Mouse (Mus musculus) gonadal fat pad, adult 2 months (tissue): ENCODE results near the gene Lrrc3. TPM values are rescaled to one million over a fixed set of nuclear protein-coding genes. Genes with fewer than 3 reads are reported as not detected.
"Not testable (repeated sequence)": the region's sequence is repeated elsewhere in the genome, so short reads cannot be mapped to it uniquely, and the experiment has no call there.

Experiments
- DNase-seq: peaks from one replicate; pipeline ENCODE4 v3.0.0-alpha.2; 2012; ENCODE audit warnings: low read depth
- polyA plus RNA-seq: library from polyadenylated mRNA; depleted of rRNA; stranded (reverse); fragments of >200 nt; gene quantifications from 2 replicates; pipeline ENCODE4 v1.2.3, GENCODE M21; 2012; rRNA removed

Lrrc3 gene
- polyA plus RNA-seq = 6.6 and 7.8 TPM in 2 replicates

- no peak for DNase-seq
Observed at GRCm38 (mm10) chr10:77902211-77902893, at the start of gene Lrrc3. Lrrc3 (minus strand) TSS chr10:77902536.

GRCm38 (mm10) chr10:77950468-77950867, 48.1 kb upstream of the Lrrc3 start:
- DNase-seq = not testable (repeated sequence)

- DNase-seq = no peak
Observed at GRCm38 (mm10) chr10:77939685-77940084, 37.3 kb upstream of the Lrrc3 start.

DNA sequence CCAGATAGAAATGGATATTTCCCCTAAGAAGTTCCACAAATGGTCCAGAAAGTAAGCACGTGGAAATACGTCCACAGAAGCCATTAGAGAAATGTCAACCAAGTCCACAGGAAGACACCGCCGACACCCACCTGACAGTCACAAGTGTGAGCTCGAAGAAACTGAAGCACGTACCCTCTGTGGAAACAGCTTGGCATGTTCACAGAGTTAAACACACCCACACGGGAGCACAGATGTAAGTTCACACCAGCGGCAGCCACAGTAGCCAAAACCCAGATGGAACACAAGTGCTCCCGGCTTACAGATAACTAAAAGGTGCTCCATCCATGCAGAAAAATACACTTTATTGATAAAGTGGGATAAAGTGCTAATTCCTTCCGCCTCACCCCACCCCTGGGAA, 25.0 kb upstream of the Lrrc3 start:
- DNase-seq = no peak

DNA sequence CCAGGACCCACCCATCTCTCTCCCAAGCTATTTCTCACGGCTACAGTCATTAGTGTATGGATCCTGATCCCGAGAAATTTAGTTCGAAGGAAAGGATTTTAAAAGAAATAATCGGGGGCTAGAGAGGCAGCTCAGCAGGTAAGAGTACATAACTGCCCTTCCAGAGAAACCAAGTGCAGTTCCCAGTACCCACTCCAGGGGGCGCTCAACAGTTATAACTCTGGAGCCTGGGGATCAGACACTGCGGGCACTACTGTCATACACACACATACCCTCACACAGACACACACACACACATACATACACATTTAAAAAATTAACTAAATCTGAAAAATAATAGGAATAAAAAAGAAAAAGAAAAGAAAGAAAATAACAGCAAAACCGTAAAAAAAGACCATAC, 23.8 kb upstream of the Lrrc3 start:
- DNase-seq = no peak

GRCm38 (mm10) chr10:77922681-77923080, 20.3 kb upstream of the Lrrc3 start:
- no peak for DNase-seq

- DNase-seq = no peak
Observed at GRCm38 (mm10) chr10:77921009-77921408, 18.7 kb upstream of the Lrrc3 start.

DNA sequence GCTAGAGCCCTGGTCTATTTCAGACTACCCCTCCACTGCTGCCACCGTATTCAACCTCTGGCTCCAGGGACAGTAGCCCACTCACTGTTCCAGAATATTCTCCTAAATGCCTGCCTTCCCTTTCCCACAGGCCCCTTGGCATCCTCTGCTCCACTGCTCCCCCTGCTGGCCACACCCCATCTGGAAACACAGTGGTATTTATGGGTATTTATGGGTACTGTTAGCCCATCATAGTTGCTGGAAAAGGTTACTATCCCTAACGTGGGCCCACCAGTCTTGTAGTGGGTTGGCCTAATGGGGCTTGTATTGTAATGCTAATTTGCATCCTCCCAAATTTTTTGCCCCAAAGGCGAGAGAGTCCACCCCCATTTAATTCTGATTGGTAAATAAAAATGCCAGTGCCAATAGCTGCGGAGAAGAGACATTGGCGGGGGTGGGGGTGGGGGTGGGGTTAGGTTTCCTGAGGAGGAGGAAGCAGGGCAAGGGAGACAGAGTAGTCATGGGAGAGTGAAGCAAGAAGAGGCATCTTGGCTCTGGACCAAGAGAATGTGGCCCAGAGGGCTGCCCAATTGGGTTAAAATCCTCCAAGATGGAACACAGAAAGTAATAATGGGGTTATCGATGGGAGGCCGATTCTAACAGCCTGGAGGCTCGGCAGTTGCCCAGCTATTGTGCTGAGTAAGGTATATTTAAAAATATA, 14.4 kb upstream of the Lrrc3 start:
- DNase-seq = no peak

DNA sequence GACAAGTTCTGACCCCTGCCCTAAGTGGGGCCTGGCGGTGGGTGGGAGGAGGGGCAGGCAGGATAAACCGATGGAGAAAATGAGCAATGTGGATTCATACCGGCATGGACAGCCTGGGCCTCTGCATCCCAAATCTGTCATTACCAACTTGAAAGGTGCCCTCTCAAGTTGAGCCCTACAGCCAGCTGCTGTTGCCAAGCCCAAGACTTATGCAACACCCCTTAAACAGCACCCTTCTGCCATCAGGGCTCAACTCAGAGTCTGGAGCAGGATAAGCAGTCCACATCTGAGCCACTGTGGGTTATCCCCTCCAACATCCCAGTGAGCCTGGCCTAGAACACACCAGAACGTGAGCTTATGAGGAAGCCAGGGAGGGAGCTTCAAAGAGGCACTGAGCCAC, 11.0 kb upstream of the Lrrc3 start:
- no peak for DNase-seq

- DNase-seq = no peak
Observed at GRCm38 (mm10) chr10:77912605-77913004, 10.3 kb upstream of the Lrrc3 start.

DNA sequence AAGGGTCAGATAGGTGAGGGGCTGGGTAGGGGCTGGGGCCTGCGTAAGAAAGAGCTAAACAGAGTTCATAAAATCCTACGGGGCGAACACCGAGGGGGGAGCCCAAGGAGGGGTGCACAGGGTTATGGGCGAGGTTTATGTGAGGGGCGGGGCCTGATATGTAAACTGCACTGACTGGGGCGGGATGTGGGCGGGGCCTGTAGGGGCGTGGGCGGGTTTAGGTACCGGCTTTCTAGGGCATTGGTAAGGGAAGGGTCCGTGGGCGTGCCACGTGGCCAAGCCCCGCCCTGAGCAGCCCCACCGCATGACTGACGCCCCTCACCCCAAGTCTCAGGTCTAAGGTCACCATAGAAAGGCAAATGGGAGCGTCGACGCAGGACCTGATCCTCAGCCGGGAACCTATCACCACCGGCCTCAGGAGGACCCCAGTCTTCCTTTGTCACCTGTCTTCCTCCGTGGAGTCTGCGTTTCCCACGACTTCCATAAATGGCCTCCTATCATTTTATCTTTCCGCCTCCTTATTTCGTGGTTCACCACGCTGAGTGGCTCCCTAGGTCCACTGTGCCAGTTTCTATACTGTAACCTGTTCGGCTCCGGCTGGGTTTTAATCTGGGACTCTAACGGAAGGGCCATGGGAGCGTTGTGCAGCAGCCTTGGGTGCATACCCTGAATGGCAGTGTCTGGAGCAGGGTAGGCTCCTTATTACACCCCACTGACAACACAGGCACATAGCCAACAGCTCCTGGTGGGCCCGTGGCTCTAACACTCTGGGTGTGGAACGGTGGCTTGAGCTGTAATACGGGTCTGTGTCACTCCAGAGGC, 769 bp upstream of the Lrrc3 start:
- DNase-seq = no peak

DNA sequence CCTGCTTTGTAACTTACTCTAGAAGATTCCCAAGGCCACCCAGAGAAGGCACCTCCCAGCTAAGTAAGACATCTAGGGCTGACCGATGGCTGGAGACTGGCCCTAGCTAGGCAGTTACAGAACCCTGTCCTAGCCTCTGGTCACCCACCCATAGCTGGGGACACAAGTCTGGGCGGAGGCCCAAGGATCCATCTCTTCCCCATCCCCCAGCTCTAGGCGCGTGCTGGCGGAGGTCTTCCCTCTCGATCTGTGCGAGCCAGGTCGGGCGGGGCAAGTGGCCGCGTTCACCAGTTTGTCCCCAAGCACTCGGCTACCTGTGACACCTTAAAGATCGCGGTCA, 495 bp downstream of the Lrrc3 start:
- DNase-seq = no peak

- DNase-seq = no peak
Observed at GRCm38 (mm10) chr10:77900903-77901818, 1.2 kb downstream of the Lrrc3 start.

DNA sequence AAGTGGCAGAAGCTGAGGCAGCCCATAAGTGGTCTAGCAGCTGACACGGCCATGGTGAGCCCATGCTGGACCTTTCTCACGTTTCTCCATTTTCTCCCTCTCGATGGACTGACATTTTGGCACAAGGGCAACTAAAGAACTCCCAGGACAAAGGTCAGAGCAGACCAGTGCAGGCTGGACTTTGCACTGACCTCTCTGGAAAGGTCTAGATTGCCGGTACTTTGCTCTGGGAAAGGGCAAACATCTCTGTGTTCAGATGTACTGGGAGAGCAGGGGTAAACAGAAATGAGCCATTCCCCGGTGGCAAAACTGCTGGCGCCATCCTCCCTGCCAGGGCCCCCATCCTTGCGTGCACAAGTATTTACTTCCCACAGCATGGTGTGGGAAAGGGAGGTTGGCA, 2.2 kb downstream of the Lrrc3 start:
- no peak for DNase-seq

DNA sequence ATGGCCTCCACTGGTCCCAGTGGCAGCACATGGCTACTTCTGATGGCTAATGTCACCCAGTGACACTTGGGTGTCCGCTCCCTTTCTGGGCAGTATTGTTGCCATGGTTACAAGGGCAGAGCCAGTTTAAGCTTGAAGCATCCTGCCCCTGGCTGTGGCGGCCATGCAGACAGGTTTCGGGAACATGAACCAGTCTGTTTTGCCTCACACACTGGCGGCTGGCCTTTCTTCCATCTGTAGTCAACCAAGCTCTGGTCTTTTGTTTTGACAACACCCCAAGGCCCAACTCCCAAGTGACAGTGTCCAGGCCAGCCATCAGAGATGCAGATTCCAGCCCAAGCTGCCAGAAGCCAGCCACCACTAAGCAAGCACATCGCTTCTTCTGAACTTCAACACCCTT, 6.8 kb downstream of the Lrrc3 start:
- no peak for DNase-seq

DNA sequence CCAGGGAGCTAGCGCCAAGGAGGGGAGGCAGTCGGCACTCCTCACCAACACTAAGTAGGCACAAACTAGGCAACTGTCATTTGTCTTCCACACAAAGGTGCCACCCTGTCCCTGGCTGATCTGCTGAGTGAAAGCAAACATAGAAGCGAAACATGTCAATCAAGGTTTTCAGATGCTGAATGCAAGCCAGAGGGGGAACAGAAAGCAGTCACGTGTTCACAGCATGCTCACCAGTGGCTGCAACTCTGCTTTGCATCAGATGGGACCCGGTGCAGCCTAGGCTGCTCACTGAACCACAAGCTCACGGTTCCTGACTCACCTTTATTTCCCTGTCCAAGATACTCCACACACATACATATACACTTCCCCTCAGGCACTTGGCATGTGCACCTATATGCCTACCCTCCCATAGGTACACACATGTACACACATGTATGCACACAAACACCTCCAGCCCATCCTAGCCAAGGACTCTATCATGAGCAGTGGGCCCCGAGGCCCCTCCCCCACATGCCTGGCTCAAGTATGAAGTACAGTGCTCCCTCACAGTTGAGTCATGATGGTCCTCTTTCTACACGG, 11.3 kb downstream of the Lrrc3 start:
- no peak for DNase-seq

DNA sequence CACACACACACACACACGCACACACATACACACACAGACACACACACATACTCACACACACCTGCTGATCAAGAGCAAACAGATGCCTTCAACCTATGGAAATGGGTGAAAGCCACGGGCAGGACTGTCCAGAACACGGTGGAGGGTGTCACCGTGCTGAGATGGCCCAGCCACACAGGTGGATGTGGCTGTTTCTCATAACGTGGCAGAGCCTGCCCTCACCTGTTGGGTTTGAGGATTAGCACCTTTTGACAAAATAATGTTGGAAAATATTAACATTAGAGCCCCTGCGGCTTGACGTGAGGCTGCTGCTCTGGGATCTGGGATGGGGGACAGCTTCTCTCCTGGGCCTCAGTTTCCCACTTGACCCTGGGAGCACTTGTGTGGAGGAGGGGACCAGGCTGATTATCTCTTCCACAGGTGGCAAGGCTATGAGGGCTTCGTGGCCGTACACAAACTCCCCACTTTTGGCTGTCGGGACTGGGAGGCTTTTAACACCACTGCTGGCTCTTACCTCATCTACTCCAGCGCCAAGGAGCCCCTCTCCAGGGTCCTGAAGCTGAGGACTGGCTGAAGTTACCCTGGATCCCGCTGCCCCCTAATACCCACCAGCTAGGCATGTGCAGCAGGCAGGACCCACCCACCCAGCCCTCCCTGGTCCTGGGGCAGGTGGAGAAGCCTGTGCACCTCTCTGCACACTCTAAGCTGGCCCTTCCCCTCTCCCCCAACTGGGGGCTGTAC, 16.2 kb downstream of the Lrrc3 start:
- no peak for DNase-seq

GRCm38 (mm10) chr10:77882553-77882952, 19.8 kb downstream of the Lrrc3 start:
- no peak for DNase-seq

DNA sequence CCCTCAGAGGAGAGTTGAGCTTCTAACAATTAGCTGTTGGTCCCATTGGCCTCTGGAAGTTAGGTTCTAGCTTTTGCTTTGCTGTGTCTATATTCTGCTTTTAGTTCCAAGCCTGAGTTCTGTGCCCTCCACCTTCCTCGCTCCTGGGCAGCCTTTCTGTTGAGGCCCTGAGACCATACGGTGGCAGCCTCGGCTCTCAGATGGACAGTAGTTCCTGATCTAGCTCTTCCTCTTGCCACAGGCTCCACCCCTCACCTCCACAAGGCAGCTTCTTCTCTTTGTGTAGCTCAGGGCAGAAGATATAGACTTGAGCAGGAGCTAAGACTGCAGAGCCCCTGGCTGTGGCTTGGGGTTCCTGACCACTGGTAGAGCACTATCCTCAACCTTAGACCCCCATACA, 22.0 kb downstream of the Lrrc3 start:
- DNase-seq = no peak

- DNase-seq = no peak
Observed at GRCm38 (mm10) chr10:77878985-77879384, 23.4 kb downstream of the Lrrc3 start.

GRCm38 (mm10) chr10:77869651-77870050, 32.7 kb downstream of the Lrrc3 start:
- no peak for DNase-seq
